Mouse (Mus musculus): Measurements from ENCODE around the gene Anxa9. TPM values are rescaled to one million over a fixed set of nuclear protein-coding genes. Genes with fewer than 3 reads are reported as not detected.

Gene Anxa9
- polyA plus RNA-seq, 1 experiment from 2014 or later: 1.5 TPM

DNA sequence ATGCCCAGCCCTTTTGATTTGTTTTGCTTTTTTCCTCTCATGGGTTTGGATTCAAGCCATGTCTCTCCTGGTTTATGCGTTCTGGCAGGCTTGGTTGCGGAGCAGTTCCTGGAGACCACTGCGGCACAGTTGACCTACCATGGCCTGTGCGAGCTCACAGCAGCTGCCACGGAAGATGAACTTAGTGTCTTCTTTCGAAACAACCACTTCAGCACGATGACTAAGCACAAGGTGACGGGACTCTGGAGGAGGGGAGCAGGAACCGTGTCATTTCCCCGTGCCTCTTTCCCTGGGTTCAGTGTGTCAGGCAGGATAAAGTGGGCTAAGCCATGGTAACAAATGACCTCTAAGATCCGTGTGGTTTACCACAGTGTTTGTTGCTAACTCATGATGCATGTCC lies 13.4 kb downstream of the Anxa9 start:
- no peak for DNase-seq (ENCODE audit: low spot score)
- WGBS: 90% methylated on average over 11 of the region's 11 CpGs
- no peak overlapping the region for H3K4me2 ChIP-seq (ENCODE audit: low read depth, low read length, severe bottlenecking)
- H3K27ac ChIP-seq (ENCODE audit: low read depth, low read length): no peak overlapping the region
- no peaks in the 10 kb centered on the region for H3K9me3 ChIP-seq (ENCODE audit: control insufficient read depth, low read length)
- H3K4me3 ChIP-seq (ENCODE audit: low read depth, low read length): no peak overlapping the region
- H3K36me3 ChIP-seq (ENCODE audit: control insufficient read depth, insufficient read depth, low read length): no peaks in the 10 kb centered on the region; the same call in 1 of the 2 replicates
- ATAC-seq (replicated peaks; ENCODE audit: low FRiP score): no peak
- no peaks in the 10 kb centered on the region for H3K4me1 ChIP-seq (replicated peaks; ENCODE audit: control insufficient read depth, insufficient read depth, low read length)
- no peaks in the 10 kb centered on the region for H3K27me3 ChIP-seq (ENCODE audit: control insufficient read depth, insufficient read depth, low read length)
- H3K9ac ChIP-seq (ENCODE audit: low read length): no peak overlapping the region

DNA sequence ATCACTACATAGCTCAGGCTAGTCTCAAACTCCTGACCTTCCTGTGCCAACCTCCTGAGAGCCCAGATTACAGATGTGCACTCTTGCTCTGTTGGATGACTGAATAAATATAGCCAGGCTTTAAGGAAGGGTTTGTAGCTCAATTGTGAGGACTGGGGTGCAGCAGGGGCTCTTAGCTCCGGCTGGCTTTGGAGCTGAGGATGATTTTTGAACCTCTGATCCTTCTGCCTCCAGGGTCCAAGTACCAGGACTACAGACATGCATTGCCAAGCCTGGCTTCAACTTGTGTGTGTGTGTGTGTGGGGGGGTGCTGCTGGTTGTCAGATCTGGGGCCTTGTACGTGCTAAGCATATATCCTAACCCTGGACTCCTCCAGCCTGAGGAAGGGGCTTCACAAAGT lies 14.1 kb downstream of the Anxa9 start:
- DNase-seq (ENCODE audit: low spot score) (no peak), ATAC-seq (replicated peaks; ENCODE audit: low FRiP score) (no peak)
- Histone ChIP-seq H3K4me3 (ENCODE audit: low read depth, low read length) (no peak overlapping the region), H3K9ac (ENCODE audit: low read length) (no peak overlapping the region), H3K36me3 (ENCODE audit: control insufficient read depth, insufficient read depth, low read length) (no peaks in the 10 kb centered on the region; the same call in 1 of the 2 replicates), H3K4me1 (replicated peaks; ENCODE audit: control insufficient read depth, insufficient read depth, low read length) (no peaks in the 10 kb centered on the region), H3K27me3 (ENCODE audit: control insufficient read depth, insufficient read depth, low read length) (no peaks in the 10 kb centered on the region), H3K27ac (ENCODE audit: low read depth, low read length) (no peak overlapping the region), H3K4me2 (ENCODE audit: low read depth, low read length, severe bottlenecking) (no peak overlapping the region), H3K9me3 (ENCODE audit: control insufficient read depth, low read length) (no peaks in the 10 kb centered on the region)
- 88% methylated on average over 2 of the region's 2 CpGs for WGBS

DNA sequence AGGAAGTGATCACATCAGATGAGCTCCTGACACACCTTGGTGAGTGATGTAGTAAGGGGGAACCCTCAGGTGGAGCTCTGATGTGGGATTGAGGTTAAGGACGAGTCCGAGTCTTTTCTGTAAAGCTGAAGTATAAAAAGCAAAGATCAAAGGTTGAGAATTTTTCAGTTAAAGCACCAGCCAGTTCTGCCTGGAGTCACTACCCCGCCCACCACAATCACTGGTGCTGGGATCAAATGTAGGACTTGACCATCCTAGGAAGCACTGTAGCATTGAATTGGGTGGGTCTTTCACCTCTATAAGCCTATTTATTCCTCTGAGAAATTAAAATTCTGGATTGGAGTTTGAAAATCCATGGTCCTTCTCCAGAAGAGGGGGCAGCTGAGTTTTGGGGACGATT lies 15.9 kb downstream of the Anxa9 start:
- H3K4me1 ChIP-seq (replicated peaks; ENCODE audit: control insufficient read depth, insufficient read depth, low read length): no peaks in the 10 kb centered on the region
- WGBS: 91% methylated on average over 4 of the region's 4 CpGs

DNA sequence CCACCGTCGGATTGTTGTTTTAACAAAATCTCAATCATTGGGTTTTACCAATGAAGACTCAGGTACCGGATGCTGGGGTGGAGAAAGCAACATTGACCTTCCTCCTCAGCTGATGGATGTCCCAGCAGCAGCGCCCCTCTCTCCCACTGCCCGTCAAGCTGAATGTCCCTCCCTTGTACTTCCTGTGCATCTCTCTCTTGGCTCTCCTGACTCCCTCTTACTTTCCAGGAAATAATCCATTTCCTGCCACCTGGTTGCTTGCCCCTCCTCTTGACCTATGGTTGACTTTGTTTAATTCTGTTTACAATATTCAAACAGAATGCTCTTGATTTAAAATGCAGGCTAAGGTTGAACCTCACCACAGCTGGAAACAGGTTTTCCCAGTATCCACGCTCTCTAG lies 16.8 kb downstream of the Anxa9 start:
- H3K36me3 ChIP-seq (ENCODE audit: control insufficient read depth, insufficient read depth, low read length): no peaks in the 10 kb centered on the region; the same call in 1 of the 2 replicates
- H3K4me1 ChIP-seq (replicated peaks; ENCODE audit: control insufficient read depth, insufficient read depth, low read length): no peaks in the 10 kb centered on the region
- H3K4me3 ChIP-seq (ENCODE audit: low read depth, low read length): no peak overlapping the region
- no peaks in the 10 kb centered on the region for H3K27me3 ChIP-seq (ENCODE audit: control insufficient read depth, insufficient read depth, low read length)
- H3K9me3 ChIP-seq (ENCODE audit: control insufficient read depth, low read length): no peaks in the 10 kb centered on the region
- no peak for DNase-seq (ENCODE audit: low spot score)
- ATAC-seq (replicated peaks; ENCODE audit: low FRiP score): no peak
- 79% methylated on average over 6 of the region's 6 CpGs for WGBS
- no peak overlapping the region for H3K4me2 ChIP-seq (ENCODE audit: low read depth, low read length, severe bottlenecking)
- no peak overlapping the region for H3K27ac ChIP-seq (ENCODE audit: low read depth, low read length)
- H3K9ac ChIP-seq (ENCODE audit: low read length): no peak overlapping the region

More for the DNA sequence above, 15.9 kb downstream of the Anxa9 start:
- no peaks in the 10 kb centered on the region for H3K9me3 ChIP-seq (ENCODE audit: control insufficient read depth, low read length)
- ATAC-seq (replicated peaks; ENCODE audit: low FRiP score): no peak
- H3K9ac ChIP-seq (ENCODE audit: low read length): no peak overlapping the region
- no peak overlapping the region for H3K4me3 ChIP-seq (ENCODE audit: low read depth, low read length)
- no peak overlapping the region for H3K4me2 ChIP-seq (ENCODE audit: low read depth, low read length, severe bottlenecking)
- DNase-seq (ENCODE audit: low spot score): no peak
- no peak overlapping the region for H3K27ac ChIP-seq (ENCODE audit: low read depth, low read length)
- no peaks in the 10 kb centered on the region for H3K27me3 ChIP-seq (ENCODE audit: control insufficient read depth, insufficient read depth, low read length)
- H3K36me3 ChIP-seq (ENCODE audit: control insufficient read depth, insufficient read depth, low read length): no peaks in the 10 kb centered on the region; the same call in 1 of the 2 replicates

DNA sequence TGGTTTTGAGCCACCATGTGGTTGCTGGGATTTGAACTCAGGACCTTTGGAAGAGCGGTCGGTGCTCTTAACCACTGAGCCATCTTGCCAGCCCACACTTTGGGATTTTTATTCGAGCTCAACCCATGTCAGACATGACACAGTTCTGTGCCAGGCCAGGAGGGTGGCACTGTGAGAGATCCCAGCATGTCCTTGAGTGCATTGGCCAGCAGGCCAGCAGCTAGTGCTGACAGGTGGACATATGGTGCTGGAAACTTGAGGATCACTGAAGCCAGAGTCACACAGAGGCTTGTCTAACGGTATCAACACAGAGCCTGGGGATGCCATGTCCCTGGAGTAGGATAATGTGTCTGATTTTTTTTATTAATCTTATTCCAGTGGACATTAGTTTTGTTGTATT lies 17.6 kb downstream of the Anxa9 start:
- H3K9me3 ChIP-seq (ENCODE audit: control insufficient read depth, low read length): no peaks in the 10 kb centered on the region
- ATAC-seq (replicated peaks; ENCODE audit: low FRiP score): no peak
- WGBS: 93% methylated on average over 4 of the region's 4 CpGs
- H3K4me1 ChIP-seq (replicated peaks; ENCODE audit: control insufficient read depth, insufficient read depth, low read length): no peaks in the 10 kb centered on the region
- no peaks in the 10 kb centered on the region for H3K27me3 ChIP-seq (ENCODE audit: control insufficient read depth, insufficient read depth, low read length)
- no peak overlapping the region for H3K4me2 ChIP-seq (ENCODE audit: low read depth, low read length, severe bottlenecking)
- no peak overlapping the region for H3K27ac ChIP-seq (ENCODE audit: low read depth, low read length)
- no peak overlapping the region for H3K4me3 ChIP-seq (ENCODE audit: low read depth, low read length)
- DNase-seq (ENCODE audit: low spot score): no peak
- no peaks in the 10 kb centered on the region; the same call in 1 of the 2 replicates for H3K36me3 ChIP-seq (ENCODE audit: control insufficient read depth, insufficient read depth, low read length)
- no peak overlapping the region for H3K9ac ChIP-seq (ENCODE audit: low read length)

DNA sequence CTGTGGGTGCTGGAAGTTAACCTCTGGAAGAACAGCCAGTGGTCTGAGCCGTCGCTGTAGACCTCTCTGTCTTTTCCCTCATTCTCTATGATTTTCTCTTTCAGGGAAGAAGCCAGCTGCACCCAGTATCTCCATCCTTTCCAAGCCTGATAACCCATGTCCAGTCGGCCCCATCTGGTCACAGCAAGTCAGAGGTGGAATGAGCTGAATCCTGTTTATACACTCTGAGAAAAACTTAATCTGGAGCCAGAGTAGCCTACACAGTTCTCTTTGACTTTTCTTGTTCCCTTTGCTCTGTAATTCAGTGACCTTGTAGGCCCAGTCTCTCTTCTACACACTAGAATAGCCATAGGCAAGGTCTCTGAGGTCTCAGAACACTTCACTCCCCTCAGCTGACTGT lies 19.4 kb downstream of the Anxa9 start:
- DNase-seq (ENCODE audit: low spot score) (no peak), ATAC-seq (replicated peaks; ENCODE audit: low FRiP score) (no peak)
- Histone ChIP-seq H3K4me1 (replicated peaks; ENCODE audit: control insufficient read depth, insufficient read depth, low read length) (peaks cover 6% of the 10 kb centered on the region), H3K27me3 (ENCODE audit: control insufficient read depth, insufficient read depth, low read length) (no peaks in the 10 kb centered on the region), H3K36me3 (ENCODE audit: control insufficient read depth, insufficient read depth, low read length) (no peaks in the 10 kb centered on the region), H3K27ac (ENCODE audit: low read depth, low read length) (no peak overlapping the region), H3K4me3 (ENCODE audit: low read depth, low read length) (no peak overlapping the region), H3K4me2 (ENCODE audit: low read depth, low read length, severe bottlenecking) (no peak overlapping the region), H3K9me3 (ENCODE audit: control insufficient read depth, low read length) (no peaks in the 10 kb centered on the region), H3K9ac (ENCODE audit: low read length) (no peak overlapping the region)
- 92% methylated on average over 3 of the region's 3 CpGs for WGBS

DNA sequence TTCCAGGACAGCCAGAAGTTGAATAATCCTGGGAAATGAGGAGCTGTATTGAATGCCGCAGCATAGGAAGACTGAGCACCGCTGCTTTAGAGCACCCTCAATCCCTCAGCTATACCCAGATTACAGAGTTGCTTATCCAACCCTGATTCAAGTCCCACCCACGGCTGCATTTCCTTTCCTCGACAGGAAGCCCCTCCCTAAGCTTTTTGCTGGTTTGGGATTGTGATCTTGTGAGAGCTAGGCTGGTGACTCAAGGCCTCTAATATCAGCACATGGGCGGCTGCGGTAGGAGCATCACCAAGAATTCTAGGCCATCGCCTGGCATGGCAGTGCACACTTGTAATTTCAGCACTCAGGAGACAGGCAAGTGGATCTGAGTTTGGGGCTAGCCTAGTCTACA lies 20.5 kb downstream of the Anxa9 start:
- H3K4me3 ChIP-seq (ENCODE audit: low read depth, low read length): no peak overlapping the region
- DNase-seq (ENCODE audit: low spot score): no peak
- ATAC-seq (replicated peaks; ENCODE audit: low FRiP score): no peak
- no peak overlapping the region for H3K9ac ChIP-seq (ENCODE audit: low read length)
- H3K9me3 ChIP-seq (ENCODE audit: control insufficient read depth, low read length): no peaks in the 10 kb centered on the region
- no peaks in the 10 kb centered on the region for H3K27me3 ChIP-seq (ENCODE audit: control insufficient read depth, insufficient read depth, low read length)
- WGBS: 87% methylated on average over 7 of the region's 7 CpGs
- peaks cover 6% of the 10 kb centered on the region for H3K4me1 ChIP-seq (replicated peaks; ENCODE audit: control insufficient read depth, insufficient read depth, low read length)
- H3K4me2 ChIP-seq (ENCODE audit: low read depth, low read length, severe bottlenecking): no peak overlapping the region
- no peak overlapping the region for H3K27ac ChIP-seq (ENCODE audit: low read depth, low read length)
- H3K36me3 ChIP-seq (ENCODE audit: control insufficient read depth, insufficient read depth, low read length): no peaks in the 10 kb centered on the region

DNA sequence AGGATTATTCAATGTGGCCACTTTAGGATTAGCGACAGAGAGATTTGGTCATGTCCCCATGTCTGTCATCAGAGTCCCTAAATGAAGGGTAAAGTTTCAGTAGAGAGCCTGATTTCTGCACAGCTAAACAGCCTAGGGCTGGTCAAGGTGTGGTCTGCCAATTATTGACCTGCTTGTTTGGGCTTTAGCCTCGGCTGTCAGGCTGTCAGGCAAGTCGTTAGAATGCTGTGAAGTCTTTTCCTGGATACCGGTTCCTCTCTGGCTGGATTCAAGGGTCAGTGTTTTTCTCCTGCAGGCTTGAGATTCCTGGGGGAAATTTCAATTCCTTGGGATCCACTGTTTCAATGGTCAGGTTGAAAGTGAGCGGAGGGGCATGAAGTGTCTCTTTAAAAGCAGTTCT lies 21.0 kb downstream of the Anxa9 start:
- Histone ChIP-seq H3K4me3 (ENCODE audit: low read depth, low read length) (no peak overlapping the region), H3K27ac (ENCODE audit: low read depth, low read length) (no peak overlapping the region), H3K9me3 (ENCODE audit: control insufficient read depth, low read length) (no peaks in the 10 kb centered on the region), H3K4me1 (replicated peaks; ENCODE audit: control insufficient read depth, insufficient read depth, low read length) (peaks cover 6% of the 10 kb centered on the region), H3K36me3 (ENCODE audit: control insufficient read depth, insufficient read depth, low read length) (no peaks in the 10 kb centered on the region), H3K27me3 (ENCODE audit: control insufficient read depth, insufficient read depth, low read length) (no peaks in the 10 kb centered on the region), H3K9ac (ENCODE audit: low read length) (no peak overlapping the region), H3K4me2 (ENCODE audit: low read depth, low read length, severe bottlenecking) (no peak overlapping the region)
- DNase-seq (ENCODE audit: low spot score) (no peak), ATAC-seq (replicated peaks; ENCODE audit: low FRiP score) (no peak)
- 74% methylated on average over 5 of the region's 5 CpGs for WGBS

DNA sequence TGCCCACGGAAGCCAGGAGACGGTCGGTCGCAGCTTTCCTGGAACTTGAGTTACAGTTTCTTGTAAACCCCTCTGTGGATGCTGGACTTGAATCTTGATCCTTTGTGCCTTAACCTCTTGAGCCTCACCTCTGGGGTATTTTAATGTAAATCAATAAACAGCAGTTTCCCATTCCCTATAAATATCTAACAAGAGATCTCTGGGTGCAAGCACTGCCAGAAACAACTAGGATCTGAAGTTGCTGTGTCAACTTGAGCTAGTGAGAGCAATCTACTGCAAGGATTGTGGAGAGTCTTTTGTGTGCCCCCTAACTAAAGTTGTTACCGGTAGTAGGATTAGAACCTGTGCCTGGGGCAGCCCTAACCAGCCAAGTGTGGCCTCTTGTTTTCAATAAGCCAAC lies 21.6 kb downstream of the Anxa9 start:
- Histone ChIP-seq H3K4me1 (replicated peaks; ENCODE audit: control insufficient read depth, insufficient read depth, low read length) (peaks cover 8% of the 10 kb centered on the region), H3K36me3 (ENCODE audit: control insufficient read depth, insufficient read depth, low read length) (no peaks in the 10 kb centered on the region), H3K27me3 (ENCODE audit: control insufficient read depth, insufficient read depth, low read length) (no peaks in the 10 kb centered on the region), H3K4me2 (ENCODE audit: low read depth, low read length, severe bottlenecking) (no peak overlapping the region), H3K9ac (ENCODE audit: low read length) (no peak overlapping the region), H3K27ac (ENCODE audit: low read depth, low read length) (no peak overlapping the region), H3K4me3 (ENCODE audit: low read depth, low read length) (no peak overlapping the region), H3K9me3 (ENCODE audit: control insufficient read depth, low read length) (no peaks in the 10 kb centered on the region)
- ATAC-seq (replicated peaks; ENCODE audit: low FRiP score) (no peak), DNase-seq (ENCODE audit: low spot score) (no peak)
- 96% methylated on average over 5 of the region's 5 CpGs for WGBS
